Mouse (Mus musculus) CD4-positive helper T cell, adult 2 months (primary cell): Measurements from ENCODE around the gene Prc1.
A peak's percentile ranks its signal among the peaks of the same experiment; 100 is the strongest.

ENCODE experiments used
- DNase-seq: peaks from one replicate; pipeline ENCODE4 v3.0.0-alpha.2; 2012; ENCODE audit warnings: low read depth, missing footprints, low spot score

Prc1 gene

GRCm38 (mm10) chr7:80336932-80337331 is 42.7 kb downstream of the Prc1 start:
- no peak for DNase-seq

- DNase-seq: peak; percentile 67
These were observed 45.1 kb downstream of the Prc1 start for GRCm38 (mm10) chr7:80339371-80339770.

GRCm38 (mm10) chr7:80339793-80340628 is 45.8 kb downstream of the Prc1 start:
- peak; percentile 98 for DNase-seq

GRCm38 (mm10) chr7:80340793-80341192 is 46.5 kb downstream of the Prc1 start, which contains the start of gene Unc45a:
Gene Unc45a, minus strand, starts transcription at chr7:80341005.
- DNase-seq: peak; percentile 86

GRCm38 (mm10) chr7:80341793-80342192 is 47.5 kb downstream of the Prc1 start:
- DNase-seq: no peak

GRCm38 (mm10) chr7:80342858-80343257 is 48.6 kb downstream of the Prc1 start, which contains the start of gene Hddc3:
Gene Hddc3, plus strand, starts transcription at chr7:80343104.
- peak; percentile 96 for DNase-seq

GRCm38 (mm10) chr7:80343270-80344018 is 49.2 kb downstream of the Prc1 start:
- no peak for DNase-seq

- DNase-seq: no peak
These were observed 51.9 kb downstream of the Prc1 start for GRCm38 (mm10) chr7:80346173-80346572.

- DNase-seq: no peak
These were observed 52.6 kb downstream of the Prc1 start for GRCm38 (mm10) chr7:80346830-80347229.

GRCm38 (mm10) chr7:80347670-80348586 is 53.7 kb downstream of the Prc1 start:
- no peak for DNase-seq

- DNase-seq: no peak
These were observed 56.6 kb downstream of the Prc1 start for GRCm38 (mm10) chr7:80350808-80351207.

GRCm38 (mm10) chr7:80352920-80353319 is 58.7 kb downstream of the Prc1 start:
- DNase-seq: no peak

- DNase-seq: no peak
These were observed 62.1 kb downstream of the Prc1 start for GRCm38 (mm10) chr7:80356351-80356750.

- DNase-seq: no peak
These were observed 62.9 kb downstream of the Prc1 start for GRCm38 (mm10) chr7:80357156-80357555.

GRCm38 (mm10) chr7:80358039-80358438 is 63.8 kb downstream of the Prc1 start:
- DNase-seq: no peak

GRCm38 (mm10) chr7:80360435-80360834 is 66.2 kb downstream of the Prc1 start:
- no peak for DNase-seq

- DNase-seq: no peak
These were observed 71.5 kb downstream of the Prc1 start for GRCm38 (mm10) chr7:80365759-80366158.
